Mouse (Mus musculus): ENCODE data around the gene Bub1b.
A peak's percentile ranks its signal among the peaks of the same experiment; 100 is the strongest.
"Not testable (repeated sequence)": the region's sequence is repeated elsewhere in the genome, so short reads cannot be mapped to it uniquely, and the experiment has no call there.

Bub1b gene

DNA sequence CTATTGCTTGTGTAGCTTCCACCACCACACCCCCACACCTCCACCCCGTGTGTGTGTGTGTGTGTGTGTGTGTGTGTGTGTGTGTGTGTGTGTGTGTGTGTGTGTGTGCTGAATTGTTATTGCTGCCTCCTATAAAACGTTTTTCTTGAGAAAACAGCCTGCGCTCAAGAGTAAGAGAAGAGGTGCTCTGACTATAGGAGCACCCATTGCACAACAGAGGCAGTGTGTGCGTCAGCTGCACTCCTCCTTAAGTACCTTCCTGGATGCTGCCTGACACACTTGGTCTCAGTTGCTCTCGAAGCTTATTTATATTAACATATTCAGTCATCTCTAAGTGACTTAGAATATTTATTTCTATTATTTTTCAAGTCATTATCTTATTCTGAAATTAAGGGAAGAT is 20.0 kb downstream of the Bub1b start:
- no peak for DNase-seq (ENCODE audit: low spot score)

- DNase-seq (ENCODE audit: low spot score): no peak
Measured at GRCm38 (mm10) chr2:118620101-118620500, 22.1 kb downstream of the Bub1b start.

- DNase-seq (ENCODE audit: low spot score): no peak
Measured at GRCm38 (mm10) chr2:118620608-118621007, 22.6 kb downstream of the Bub1b start.

- DNase-seq (ENCODE audit: low spot score): no peak
Measured at GRCm38 (mm10) chr2:118629276-118629675, 31.3 kb downstream of the Bub1b start.

GRCm38 (mm10) chr2:118633441-118633840 is 35.4 kb downstream of the Bub1b start:
- no peak for DNase-seq (ENCODE audit: low spot score)

DNA sequence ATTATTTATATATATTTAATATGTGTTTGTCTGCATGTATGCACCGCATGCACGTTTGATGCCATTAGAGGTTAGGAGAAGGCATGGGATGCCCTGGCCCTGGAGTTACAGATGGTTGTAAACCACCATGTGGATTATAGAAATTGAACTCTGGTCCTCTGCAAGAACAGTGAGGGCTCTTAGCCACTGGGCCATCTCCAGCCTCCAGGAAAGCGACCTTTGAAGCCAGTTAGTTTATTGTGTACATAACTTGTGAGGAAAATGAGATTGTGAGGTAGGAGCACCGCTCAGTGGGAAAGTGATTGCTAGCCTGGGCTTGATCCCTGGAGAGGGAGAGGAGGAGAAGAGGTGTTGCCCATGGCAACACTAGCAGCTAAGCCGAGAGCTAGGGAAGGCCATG is 39.2 kb downstream of the Bub1b start:
- no peak for DNase-seq (ENCODE audit: low spot score)

DNA sequence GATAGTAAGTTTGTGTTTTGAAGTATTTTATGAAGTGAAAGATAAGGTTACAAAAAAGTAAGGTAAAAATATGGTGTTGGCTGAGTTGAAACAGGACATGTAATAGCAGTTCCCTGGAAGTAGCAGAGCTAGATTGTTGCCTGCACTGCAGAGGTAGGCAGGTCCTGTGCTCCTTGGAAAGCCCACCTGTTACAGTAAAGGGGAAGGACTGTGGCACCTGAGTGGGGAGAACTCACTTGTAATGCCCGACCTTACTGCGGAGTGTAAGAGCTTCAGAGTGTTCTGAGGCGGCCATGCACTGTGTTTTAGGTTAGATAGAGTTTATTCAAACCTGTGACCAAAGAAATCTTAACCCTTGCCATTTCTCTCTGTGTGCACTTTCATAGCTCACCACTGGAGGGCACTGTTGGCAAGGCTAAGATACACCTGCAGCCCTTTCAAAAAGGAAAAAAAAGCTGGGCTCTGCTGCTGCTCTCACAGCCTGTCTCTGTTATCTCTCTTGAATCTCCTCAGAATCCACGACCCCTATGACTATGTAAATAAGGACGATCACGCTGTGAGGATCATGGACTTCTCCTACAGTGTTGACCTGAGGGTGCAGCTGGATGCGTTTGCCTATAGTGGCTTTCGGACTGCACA is 40.0 kb downstream of the Bub1b start:
- peak; percentile 76 for DNase-seq (ENCODE audit: low spot score)

DNA sequence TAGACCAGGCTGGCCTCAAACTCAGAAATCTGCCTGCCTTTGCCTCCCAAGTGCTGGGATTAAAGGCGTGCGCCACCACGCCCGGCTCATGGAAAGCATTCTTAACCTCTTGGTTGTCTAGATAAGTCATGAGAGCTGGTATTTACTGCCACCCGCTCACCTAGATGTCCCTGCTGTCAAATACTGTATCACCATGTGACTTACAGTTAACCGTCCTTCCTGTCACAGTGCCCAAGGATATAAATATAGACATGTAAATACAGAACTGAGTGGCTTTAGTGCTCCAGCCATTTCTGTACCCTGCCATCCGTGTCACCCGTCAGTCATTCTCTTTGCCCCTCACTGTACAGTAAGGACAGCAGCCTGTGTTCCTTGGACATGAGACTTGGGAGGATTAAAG is 40.7 kb downstream of the Bub1b start:
- no peak for DNase-seq (ENCODE audit: low spot score)

DNA sequence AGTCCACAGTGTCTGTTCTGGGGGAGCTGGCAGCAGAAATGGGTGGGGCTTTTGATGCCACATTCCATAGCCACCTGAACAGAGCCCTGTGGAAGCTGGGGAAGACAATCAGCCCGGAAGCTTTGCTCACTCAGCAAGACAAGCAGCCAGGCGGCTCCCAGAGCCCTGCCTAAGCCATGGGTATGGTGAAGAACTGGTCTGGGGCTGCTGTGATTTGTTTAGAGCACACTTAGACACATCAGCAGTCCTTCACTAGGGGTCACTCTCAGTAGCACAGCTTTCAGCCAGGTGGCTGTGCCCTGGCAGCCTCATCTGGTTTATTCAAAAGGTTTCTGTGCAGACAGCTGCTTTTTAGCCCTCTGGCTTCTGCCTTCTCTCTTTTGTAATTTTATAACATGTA is 43.1 kb downstream of the Bub1b start:
- no peak for DNase-seq (ENCODE audit: low spot score)

- DNase-seq (ENCODE audit: low spot score): no peak
Measured at GRCm38 (mm10) chr2:118642431-118642830, 44.4 kb downstream of the Bub1b start.

DNA sequence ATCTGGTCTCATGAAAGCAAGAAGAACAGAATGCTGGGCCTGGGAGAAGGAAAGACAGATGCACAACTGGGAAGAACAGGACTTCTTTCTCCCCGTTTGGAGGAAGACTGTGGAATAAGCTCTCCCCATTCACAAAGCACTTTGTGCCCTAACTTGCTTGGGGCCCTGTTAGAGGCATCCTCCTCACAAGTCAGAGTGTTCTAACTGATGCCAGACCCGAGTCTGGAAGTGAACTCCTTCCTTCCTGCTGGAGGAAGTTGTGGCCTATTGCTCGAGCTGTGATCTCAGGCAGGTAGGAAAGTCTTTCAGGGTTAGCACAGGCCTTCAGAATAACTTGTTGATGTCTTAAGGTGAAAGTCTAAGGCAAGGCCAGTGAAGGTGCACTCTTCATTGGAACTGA is 44.9 kb downstream of the Bub1b start:
- DNase-seq (ENCODE audit: low spot score): no peak

DNA sequence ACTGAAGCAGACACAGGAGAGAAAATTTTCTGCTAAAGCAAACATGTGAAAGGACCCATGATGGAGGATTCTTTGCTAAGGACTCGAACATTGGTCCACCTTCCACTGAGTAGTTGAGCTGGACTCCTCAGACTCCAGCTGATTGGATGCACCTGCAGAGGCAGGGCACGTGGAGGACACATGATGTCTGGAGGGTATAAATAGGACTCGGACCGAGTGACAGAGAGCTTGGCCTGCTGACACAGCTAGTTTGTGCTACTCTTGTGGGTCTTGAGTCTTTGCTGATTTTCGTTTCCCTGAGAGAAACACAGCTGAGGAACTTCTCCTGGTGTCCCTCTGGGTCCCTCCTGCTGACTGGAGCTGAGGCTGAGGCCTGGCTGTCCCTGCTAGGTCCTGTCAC is 48.7 kb downstream of the Bub1b start:
- DNase-seq (ENCODE audit: low spot score): no peak

DNA sequence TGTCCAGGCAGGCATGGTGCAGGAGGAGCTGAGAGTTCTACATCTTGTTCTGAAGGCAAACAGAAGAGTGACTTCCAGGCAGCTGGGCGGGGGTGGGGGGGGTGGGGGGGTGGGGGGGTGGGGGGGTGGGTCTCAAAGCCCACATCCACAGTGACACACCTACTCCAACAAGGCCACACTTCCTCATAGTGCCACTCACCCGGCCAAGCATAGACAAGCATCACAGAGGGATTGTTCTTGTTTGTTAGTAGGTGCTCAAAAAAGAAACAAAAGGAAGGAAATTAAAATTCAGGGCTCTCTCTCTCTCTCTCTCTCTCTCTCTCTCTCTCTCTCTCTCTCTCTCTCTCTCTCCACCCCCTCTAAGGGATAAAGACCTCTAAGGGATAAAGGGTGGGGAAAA is 52.7 kb downstream of the Bub1b start:
- not testable (repeated sequence) for DNase-seq (ENCODE audit: low spot score)

DNA sequence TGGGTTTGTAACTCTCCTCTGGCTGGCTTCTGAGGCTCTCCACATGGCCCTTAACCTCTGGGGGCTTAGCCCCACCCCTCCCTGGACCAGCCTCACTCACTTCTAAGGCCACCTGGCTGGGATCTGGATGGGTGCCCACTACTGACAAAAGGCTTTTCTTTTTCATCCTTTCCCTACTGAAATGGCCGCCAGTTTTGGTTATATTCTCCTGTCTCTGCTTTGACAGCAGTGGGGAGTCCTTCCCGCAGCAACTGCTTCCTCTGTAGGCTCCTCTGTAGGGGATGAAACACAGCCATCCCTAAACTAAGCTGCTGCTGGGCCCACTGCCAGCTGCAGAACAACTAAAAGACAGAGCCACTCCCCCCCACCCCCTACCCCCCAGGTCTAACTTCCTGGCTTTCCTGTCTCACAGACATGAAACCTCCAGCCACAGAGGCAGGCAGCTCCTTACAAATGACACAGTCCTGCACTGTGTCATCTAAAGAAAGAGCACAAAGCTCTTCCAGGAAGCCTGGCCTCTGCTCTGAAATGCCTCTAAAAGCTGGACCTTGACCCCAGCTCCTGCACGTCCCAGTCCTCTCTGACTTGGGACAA is 58.8 kb downstream of the Bub1b start:
- no peak for DNase-seq (ENCODE audit: low spot score)

DNA sequence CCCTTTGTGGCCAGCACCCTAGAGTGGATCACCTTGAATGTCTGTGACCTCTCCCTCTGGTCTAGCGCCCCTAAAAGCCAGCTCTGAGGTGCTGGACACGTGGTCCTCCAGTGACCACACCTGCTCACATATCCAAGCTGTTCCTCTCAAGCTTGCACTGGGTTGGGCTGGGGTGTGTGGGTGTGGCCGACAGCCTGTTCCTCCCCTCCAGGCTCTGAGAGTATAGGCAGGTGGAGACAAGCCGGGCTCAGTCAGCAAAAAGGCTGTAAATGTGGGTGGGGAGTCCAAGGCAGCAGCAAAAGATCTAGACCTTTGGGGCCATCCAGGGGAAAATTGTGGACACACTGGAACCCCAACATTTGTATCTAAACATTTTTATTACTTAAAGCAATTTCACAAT is 60.4 kb downstream of the Bub1b start:
- no peak for DNase-seq (ENCODE audit: low spot score)

DNA sequence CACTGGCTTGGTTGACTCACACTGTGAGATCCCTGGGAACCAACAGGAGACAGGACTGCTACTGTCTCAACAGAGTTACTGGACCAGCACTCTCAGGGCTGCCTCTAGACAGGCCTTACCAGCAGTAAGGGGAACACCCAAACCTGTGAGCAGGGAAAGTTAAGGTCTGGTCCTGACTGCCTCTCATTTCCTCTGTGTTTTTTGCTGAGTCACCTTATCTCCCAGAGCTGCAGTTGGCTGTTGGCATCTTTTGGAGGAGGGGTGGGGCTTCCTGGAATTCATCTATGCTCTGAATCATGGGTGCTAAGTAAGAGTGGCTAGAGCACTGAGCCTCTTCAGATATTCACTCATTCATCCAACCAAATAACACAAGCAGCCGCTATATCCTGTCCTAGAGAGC is 61.1 kb downstream of the Bub1b start:
- no peak for DNase-seq (ENCODE audit: low spot score)

GRCm38 (mm10) chr2:118659493-118659892 is 61.5 kb downstream of the Bub1b start:
- DNase-seq (ENCODE audit: low spot score): no peak

DNA sequence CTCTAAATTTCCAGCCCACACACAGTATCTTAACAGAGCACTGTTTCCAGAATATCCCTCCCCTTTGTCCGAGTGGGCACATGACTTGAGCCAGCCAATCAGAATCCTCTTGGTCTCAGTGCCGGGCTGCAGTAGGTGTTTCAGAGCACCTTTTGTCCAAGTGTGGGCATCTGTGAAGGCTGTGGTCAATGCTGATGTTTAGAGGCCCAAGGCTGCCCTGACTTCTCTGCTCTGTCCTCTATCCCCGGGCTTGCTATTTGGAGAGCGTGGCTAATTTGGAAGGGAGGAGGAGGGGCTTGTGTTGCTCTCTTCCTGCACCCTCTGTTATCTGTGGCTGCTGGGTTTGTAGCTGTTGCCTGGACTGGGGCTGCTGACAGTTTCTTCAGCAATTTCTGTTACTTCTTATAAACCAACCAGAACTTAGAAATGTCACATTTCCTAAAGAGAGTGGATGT is 62.0 kb downstream of the Bub1b start:
- peak; percentile 79 for DNase-seq (ENCODE audit: low spot score)

GRCm38 (mm10) chr2:118661891-118662290 is 63.9 kb downstream of the Bub1b start:
- DNase-seq (ENCODE audit: low spot score): no peak

- no peak for DNase-seq (ENCODE audit: low spot score)
Measured at GRCm38 (mm10) chr2:118662902-118663803, 65.1 kb downstream of the Bub1b start, which contains the start of gene Pak6. TSS of gene Pak6 (plus strand) at chr2:118663303.

DNA sequence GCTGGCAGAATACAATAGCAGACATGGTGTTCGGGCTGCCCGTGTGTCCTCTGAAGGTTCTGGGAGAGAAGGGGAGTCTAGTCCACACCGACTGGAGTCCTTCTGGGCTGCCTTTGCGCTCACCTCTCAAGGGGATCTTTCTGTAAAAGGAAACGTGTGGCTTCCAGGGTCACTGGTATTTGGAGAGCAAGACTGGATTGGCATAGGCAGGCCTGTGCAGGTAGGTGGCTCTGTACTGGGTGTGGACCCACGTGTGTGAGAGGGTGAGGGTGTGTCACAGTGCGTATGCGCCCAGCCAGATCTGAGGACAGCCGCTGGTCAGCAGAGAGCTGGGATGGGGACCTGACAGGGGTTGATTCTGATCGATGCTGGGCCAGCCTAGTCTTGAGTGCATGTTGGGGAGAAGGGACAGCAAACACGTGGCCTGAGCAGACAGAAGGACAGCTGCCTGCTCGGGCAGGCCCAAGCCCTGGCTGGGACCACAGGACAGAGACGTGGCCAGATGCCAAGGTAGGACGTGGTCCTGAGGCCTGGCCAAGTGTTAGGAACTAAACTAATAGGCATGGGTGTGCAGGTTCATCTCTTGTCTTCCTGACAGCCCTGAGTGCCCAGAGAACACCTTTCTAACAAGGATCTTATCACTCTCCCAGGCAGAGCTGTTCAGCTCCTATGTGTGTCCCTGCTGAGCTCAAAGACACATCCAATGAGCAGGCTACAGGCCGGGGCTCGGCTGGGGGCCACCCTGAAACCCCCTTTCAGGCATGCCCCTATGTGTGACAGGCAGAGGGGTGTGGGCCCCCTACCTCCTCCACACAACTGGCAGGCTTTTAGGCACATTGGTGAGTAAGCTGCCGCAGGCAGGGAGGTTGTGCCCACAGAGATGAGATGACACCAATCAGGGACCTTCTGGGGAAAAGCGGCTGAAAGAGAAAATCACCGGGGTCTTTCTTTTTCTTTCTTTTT is 66.1 kb downstream of the Bub1b start:
- no peak for DNase-seq (ENCODE audit: low spot score)
